Mouse (Mus musculus) lung, postnatal 0 days (tissue): ENCODE data around the gene Arl8b. TPM values are rescaled to one million over a fixed set of nuclear protein-coding genes. Genes with fewer than 3 reads are reported as not detected.
"Not testable (repeated sequence)": the region's sequence is repeated elsewhere in the genome, so short reads cannot be mapped to it uniquely, and the experiment has no call there.

Source experiments
- ATAC-seq: fragments of 200-750 bp; cut with Nextera tagmentation; 2 replicates; pipeline ENCODE4 v1.8.0; 2017; ENCODE audit warnings: moderate library complexity
- DNase-seq: peaks from one replicate; pipeline ENCODE4 v3.0.0-alpha.2; 2016; ENCODE audit warnings: low spot score
- H3K27ac ChIP-seq: fragments of 300-500 bp; sonication (generic); 2 replicates; pipeline ENCODE4 v1.5.1; 2014; ENCODE audit warnings: antibody characterized with exemption, mild to moderate bottlenecking, low read length, mixed read lengths
- H3K27me3 ChIP-seq: fragments of 300-500 bp; sonication (generic); replicated peaks from 2 replicates; pipeline ENCODE4 v1.6.1; 2014; ENCODE audit warnings: low read length, mixed read lengths; ENCODE audit not compliant: insufficient read depth
- H3K36me3 ChIP-seq: fragments of 300-500 bp; sonication (generic); 2 replicates; pipeline ENCODE4 v1.6.1; 2014; ENCODE audit warnings: low read length, mixed read lengths; ENCODE audit not compliant: insufficient read depth
- H3K4me1 ChIP-seq: fragments of 300-500 bp; sonication (generic); 2 replicates; pipeline ENCODE4 v1.6.1; 2014; ENCODE audit warnings: antibody characterized with exemption, low read depth, low read length, mixed read lengths; ENCODE audit not compliant: insufficient read depth
- H3K4me2 ChIP-seq: fragments of 300-500 bp; sonication (generic); replicated peaks from 2 replicates; pipeline ENCODE4 v1.6.1; 2014; ENCODE audit warnings: low read depth, mild to moderate bottlenecking, low read length, moderate library complexity, mixed read lengths
- H3K4me3 ChIP-seq: fragments of 300-500 bp; sonication (generic); 2 replicates; pipeline ENCODE4 v1.5.1; 2014; ENCODE audit warnings: low read depth, low read length
- H3K9ac ChIP-seq: fragments of 300-500 bp; sonication (generic); replicated peaks from 2 replicates; pipeline ENCODE4 v1.6.1; 2014; ENCODE audit warnings: low read depth, mild to moderate bottlenecking
- H3K9me3 ChIP-seq: fragments of 300-500 bp; sonication (generic); 2 replicates; pipeline ENCODE4 v1.6.1; 2016; ENCODE audit warnings: low read length, mixed read lengths
- CTCF ChIP-seq: IDR thresholded peaks from 2 replicates; pipeline ENCODE4 v1.5.1; 2016; ENCODE audit warnings: antibody characterized with exemption, mild to moderate bottlenecking
- EP300 ChIP-seq: IDR thresholded peaks from 2 replicates; pipeline ENCODE4 v1.6.1; 2016; ENCODE audit warnings: antibody characterized with exemption, mild to moderate bottlenecking, control low read depth
- WGBS: fragments of 180-500 bp; shearing (Covaris S2); extraction: QIAGEN DNeasy Blood & Tissue Kit; methylation state at CpG from one replicate; pipeline ENCODE4 v1.1.7; 2014; 5-methylcytosine and 5-hydroxymethylcytosine counted together
- polyA plus RNA-seq: library from polyadenylated mRNA; unstranded; fragments of >200 nt; fragmentation: Nextera tagmentation; extraction: Ambion mirVana; gene quantifications from 2 replicates; pipeline ENCODE4 v1.2.1, GENCODE M21; 2015

Arl8b gene
- polyA plus RNA-seq, 1 experiment from 2014 or later = 45.5 TPM

DNA sequence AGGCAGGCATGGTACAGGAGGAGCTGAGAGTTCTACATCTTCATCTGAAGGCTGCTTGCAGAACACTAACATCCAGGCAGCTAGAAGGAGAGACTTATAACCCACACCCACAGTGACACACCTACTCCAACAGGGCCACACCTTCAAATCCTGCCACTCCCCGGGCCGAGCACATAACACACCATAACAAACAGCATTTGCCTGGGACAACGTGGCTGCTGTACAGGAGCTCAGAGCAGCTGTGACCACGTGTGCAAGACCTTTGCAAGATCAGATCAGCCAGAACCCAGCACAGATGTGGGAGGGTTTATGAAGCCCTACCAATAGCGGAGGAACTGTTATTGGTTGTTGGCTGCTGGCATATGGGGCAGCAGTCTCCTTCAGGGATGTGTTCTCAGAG, 83.4 kb downstream of the Arl8b start:
- no peak for TF ChIP-seq CTCF
- no peak for TF ChIP-seq EP300

DNA sequence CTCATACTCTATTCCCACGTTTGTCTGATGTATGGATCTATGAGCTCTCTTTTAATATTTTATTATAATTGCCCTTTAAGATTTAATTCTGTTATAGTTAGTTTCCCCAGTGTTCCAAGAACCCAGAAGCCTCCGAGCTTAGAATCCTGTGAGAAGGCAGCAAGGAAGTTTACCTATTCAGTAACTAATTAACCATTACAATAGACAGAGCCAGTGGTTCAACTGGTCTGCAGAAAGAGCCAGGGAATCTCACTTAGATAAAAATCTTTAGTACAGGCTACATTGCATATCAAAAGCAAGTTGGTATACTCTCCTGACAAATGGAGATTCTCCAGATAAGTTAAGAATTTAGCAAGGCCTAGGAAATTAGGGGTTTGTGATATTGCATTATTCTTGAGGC, 86.1 kb downstream of the Arl8b start:
- H3K4me1 ChIP-seq, H3K9me3 ChIP-seq, H3K27me3 ChIP-seq, H3K4me3 ChIP-seq, ATAC-seq, H3K4me2 ChIP-seq, H3K9ac ChIP-seq, H3K27ac ChIP-seq, DNase-seq, H3K36me3 ChIP-seq: not testable (repeated sequence)
- WGBS = 45% methylated on average over 2 of the region's 2 CpGs

More for the DNA sequence above, 83.4 kb downstream of the Arl8b start:
- Histone ChIP-seq H3K9ac (no peak overlapping the region), H3K4me3 (no peak overlapping the region), H3K4me2 (no peak overlapping the region), H3K36me3 (no peaks in the 10 kb centered on the region), H3K9me3 (no peaks in the 10 kb centered on the region), H3K27ac (no peak overlapping the region), H3K4me1 (no peaks in the 10 kb centered on the region), H3K27me3 (no peaks in the 10 kb centered on the region)
- DNase-seq (no peak), ATAC-seq (no peak)
- 66% methylated on average over 5 of the region's 5 CpGs for WGBS

DNA sequence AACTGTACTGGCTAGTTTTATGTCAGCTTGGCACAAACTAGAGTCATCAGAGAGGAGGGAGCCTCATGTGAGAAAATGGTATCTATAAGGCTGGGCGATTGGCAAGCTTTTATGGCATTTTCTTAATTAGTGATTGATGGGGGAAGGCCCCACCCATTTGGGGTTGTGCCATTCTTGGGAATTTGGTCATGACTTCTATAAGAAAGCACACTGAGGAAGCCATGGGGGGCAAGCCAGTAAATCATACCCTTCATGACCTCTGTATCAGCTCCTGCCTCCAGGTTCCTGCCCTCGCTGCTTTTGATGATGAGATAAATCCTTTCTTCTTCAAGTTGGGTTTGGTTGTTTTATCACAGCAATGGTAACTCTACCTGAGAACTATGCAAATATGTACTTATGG, 87.5 kb downstream of the Arl8b start:
- ATAC-seq (no peak), DNase-seq (no peak)
- H3K4me1 ChIP-seq = no peaks in the 10 kb centered on the region
- no peaks in the 10 kb centered on the region for H3K27me3 ChIP-seq
- no peak overlapping the region for H3K4me3 ChIP-seq
- H3K9ac ChIP-seq = no peak overlapping the region
- no peak for TF ChIP-seq CTCF
- no peak for TF ChIP-seq EP300
- WGBS = 75% methylated on average over 2 of the region's 2 CpGs
- H3K36me3 ChIP-seq = no peaks in the 10 kb centered on the region
- H3K4me2 ChIP-seq = no peak overlapping the region
- no peak overlapping the region for H3K27ac ChIP-seq
- H3K9me3 ChIP-seq = no peaks in the 10 kb centered on the region

DNA sequence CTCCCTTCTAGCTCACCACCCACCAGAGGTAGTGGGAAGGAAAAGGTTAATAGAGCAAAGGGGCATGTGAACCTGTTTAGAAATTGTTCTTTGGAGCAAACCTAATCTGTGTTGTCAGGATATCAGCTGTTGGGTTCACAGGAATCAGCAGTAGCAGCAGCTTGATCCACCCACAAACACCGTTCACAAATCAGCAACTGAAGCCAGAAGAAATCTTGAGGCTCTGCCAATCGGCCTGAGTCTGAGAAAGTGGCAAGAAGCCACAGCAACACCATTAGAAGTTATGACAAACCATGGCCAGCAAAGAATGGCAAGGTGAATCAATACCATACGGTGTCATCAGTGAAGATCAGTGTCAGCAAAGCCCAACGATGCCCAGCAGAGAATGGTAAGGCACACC, 88.4 kb downstream of the Arl8b start:
- H3K27me3 ChIP-seq = no peaks in the 10 kb centered on the region
- H3K36me3 ChIP-seq = no peaks in the 10 kb centered on the region
- no peaks in the 10 kb centered on the region for H3K4me1 ChIP-seq
- DNase-seq = no peak
- no peak overlapping the region for H3K9ac ChIP-seq
- H3K4me2 ChIP-seq = no peak overlapping the region
- no peaks in the 10 kb centered on the region for H3K9me3 ChIP-seq
- TF ChIP-seq EP300 = no peak
- TF ChIP-seq CTCF = no peak
- H3K4me3 ChIP-seq = no peak overlapping the region
- no peak for ATAC-seq
- WGBS = 78% methylated on average over 4 of the region's 4 CpGs
- no peak overlapping the region for H3K27ac ChIP-seq

Other genes starting within 250 kb of the Arl8b start
- 14.9 and 27.1 TPM in 2 replicates for gene Bhlhe40, start 122.5 kb upstream of the Arl8b start, polyA plus RNA-seq
- gene Edem1, start 45.5 kb downstream of the Arl8b start, polyA plus RNA-seq = 15.0 and 15.5 TPM in 2 replicates